Mouse (Mus musculus): ENCODE measurements around the gene Cenpn.

Cenpn gene

DNA sequence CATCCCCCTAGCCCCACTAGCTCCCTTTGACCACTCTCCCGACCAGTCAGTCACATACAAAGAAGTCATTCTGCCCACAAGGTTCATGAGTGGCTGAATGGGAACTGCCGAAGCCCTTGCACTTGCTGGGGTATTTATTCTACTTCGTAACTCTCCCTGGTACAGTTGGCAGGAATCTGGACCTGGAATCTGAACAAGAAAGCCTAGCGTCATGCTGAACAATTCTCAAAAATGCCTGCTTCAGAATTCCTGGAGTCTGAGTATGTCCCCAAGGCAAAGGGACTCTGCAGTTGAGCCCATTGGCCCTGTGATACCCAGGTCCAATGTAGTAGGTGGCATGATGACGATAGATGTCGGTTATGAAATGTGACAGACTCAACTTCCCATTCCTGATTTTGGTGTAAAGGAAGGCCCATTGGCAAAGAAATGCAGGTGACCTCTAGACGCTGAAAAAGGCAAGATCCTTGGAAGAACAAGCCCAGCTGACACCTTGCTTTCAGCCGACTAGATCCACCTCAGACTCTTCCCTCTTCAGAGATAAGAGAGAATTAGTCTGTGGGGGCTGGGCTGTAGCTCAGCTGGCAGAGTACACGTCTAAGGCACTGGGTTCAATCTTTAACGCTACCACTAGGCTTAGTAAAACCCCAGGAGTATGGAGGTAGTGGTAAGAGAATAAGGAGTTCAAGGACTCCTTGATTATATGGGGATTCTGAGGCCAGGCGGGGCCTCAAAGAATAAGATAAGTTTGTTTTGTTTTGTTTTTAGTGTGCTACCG lies 20.9 kb downstream of the Cenpn start:
- DNase-seq (ENCODE audit: low spot score) = no peak

- DNase-seq (ENCODE audit: low spot score) = peak; percentile 87
Measured at GRCm38 (mm10) chr8:116943161-116943554, 21.6 kb downstream of the Cenpn start, which contains the start of gene Atmin. TSS of gene Atmin (plus strand) at chr8:116943393.

- DNase-seq (ENCODE audit: low spot score) = peak; percentile 22
Measured at GRCm38 (mm10) chr8:116943555-116944384, 22.2 kb downstream of the Cenpn start.

DNA sequence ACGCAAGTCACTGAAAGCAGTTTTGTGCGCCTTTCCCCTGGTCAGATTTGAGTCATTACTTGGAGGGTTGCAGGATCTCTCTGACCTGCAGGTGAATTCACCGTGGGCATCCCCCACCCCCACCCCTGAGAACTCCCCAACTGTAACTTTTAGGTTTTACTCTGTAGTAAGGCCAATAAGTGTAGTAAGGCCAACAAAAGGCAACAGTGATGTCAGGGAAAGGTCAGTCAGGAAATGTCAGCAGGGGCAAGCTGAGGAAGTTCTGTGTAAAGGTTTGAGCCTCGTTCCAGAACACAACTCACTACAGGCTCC lies 22.8 kb downstream of the Cenpn start:
- no peak for DNase-seq (ENCODE audit: low spot score)

- no peak for DNase-seq (ENCODE audit: low spot score)
Measured at GRCm38 (mm10) chr8:116945169-116945910, 23.8 kb downstream of the Cenpn start.

GRCm38 (mm10) chr8:116946268-116946838 lies 24.8 kb downstream of the Cenpn start:
- no peak for DNase-seq (ENCODE audit: low spot score)

DNA sequence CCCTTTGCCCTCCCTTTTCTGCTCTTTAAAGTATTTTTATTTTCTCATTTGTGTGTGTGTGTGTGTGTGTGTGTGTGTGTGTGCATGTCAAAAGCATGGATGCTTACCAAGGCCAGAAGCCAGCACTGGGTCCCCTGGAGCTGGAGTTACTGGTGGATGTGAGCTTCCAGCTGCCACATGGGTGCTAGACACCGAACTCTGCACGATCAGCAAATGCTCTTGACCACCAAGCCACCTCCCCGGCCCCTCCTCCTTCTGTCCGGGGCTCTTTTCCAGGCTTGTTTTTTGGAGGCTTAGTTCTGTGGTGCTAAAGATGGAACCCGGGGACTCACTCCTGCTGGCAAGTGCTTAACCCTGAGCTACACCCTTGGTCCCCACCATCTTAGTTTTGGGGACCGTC lies 25.3 kb downstream of the Cenpn start:
- no peak for DNase-seq (ENCODE audit: low spot score)

GRCm38 (mm10) chr8:116947589-116947988 lies 26.1 kb downstream of the Cenpn start:
- DNase-seq (ENCODE audit: low spot score) = no peak

GRCm38 (mm10) chr8:116951369-116951768 lies 29.8 kb downstream of the Cenpn start:
- DNase-seq (ENCODE audit: low spot score) = no peak

- DNase-seq (ENCODE audit: low spot score) = no peak
Measured at GRCm38 (mm10) chr8:116951778-116952177, 30.2 kb downstream of the Cenpn start.

DNA sequence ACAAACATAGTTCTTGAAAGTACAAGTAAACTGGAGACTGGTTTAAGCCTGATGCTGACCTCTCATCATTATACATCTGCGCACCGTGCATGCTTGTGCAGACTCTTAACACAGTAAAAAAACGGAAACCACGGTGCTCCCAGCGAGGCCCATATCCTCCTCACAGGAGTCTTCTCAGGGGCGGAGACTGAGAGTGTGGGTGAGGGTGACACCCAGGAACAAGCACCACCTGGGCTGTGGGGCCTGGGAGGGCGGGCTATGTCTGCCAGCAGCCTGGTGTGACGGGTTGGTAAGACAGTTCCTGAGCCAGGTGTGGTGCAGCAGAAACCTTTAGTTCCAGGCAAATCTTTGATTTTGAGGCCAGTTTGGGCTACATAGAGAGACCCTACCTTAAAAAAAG lies 30.9 kb downstream of the Cenpn start:
- DNase-seq (ENCODE audit: low spot score) = no peak

DNA sequence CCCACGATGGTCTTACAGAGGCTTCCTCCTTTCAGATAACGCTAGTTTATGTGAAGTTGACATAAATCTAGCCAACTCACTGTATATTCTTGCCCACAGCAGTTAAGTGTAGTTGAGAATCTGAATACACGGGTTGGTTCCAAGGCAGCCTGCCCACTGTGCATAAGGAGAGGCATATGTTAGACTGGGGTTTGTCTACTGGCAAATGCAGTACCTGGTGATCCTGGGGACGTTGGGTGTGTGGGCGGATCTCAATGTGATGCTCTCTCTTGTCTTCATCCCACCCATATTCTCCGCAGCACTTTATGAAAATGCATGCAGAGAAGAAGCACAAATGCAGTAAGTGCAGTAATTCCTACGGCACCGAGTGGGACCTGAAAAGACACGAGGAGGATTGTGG lies 32.9 kb downstream of the Cenpn start:
- no peak for DNase-seq (ENCODE audit: low spot score)

DNA sequence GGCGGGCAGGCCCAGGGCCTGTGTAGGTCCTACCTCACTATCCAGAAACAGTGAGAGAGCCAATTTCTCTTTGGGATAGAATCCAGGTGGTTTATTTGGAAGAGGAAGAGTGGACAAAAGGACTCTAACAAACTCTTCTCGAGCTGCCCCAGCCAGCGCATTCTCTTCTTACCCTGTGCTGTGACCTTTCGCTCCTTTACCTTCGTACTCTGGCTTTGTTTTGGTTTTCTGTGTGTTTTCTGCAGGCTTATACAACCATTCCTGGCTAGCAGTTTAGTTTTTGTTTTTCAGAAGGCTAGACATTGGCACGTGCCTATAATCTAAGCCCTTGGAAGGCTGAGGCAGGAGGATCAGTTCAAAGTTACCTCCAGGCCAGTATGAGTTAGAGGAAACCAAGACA lies 48.0 kb downstream of the Cenpn start:
- DNase-seq (ENCODE audit: low spot score) = no peak

GRCm38 (mm10) chr8:116975066-116975465 lies 53.5 kb downstream of the Cenpn start:
- DNase-seq (ENCODE audit: low spot score) = no peak

- DNase-seq (ENCODE audit: low spot score) = no peak
Measured at GRCm38 (mm10) chr8:116975606-116976005, 54.1 kb downstream of the Cenpn start.

GRCm38 (mm10) chr8:116978052-116978451 lies 56.5 kb downstream of the Cenpn start:
- no peak for DNase-seq (ENCODE audit: low spot score)

DNA sequence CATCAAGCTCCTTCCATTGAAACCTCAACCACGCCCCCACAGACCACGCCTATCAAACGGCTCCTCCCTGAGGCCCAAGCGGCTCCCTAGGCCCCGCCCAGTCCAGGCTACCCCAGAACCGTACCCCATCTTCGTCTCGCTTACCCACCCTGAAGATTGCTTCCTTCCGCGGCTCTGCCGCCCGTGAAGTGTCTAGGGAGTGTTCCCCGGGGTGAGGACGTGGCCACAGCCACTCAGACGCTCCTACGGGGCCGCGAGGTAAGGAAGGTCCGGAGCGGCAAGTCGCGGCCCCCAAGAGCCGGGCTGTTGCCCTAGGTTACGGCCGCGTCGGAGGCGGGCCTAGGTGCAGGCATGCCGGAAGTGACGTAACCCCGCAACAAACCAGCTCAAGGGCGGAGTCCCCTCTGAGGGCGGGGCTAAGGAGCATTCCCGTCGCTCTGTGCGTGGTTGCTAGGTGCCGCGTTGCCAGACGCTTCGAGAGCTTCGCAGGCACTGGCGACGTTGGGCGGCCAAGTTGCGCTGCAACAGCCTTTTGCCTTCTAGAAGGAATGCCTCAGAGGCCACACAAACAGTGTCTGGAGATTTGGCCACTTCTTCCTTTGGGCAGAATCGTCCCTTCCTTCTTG lies 57.2 kb downstream of the Cenpn start, which contains the start of gene 1700030J22Rik:
Gene 1700030J22Rik, minus strand, starts transcription at position 329 of the 626 bp plus-strand sequence.
- DNase-seq (ENCODE audit: low spot score) = peak; percentile 98

GRCm38 (mm10) chr8:116980117-116980516 lies 58.6 kb downstream of the Cenpn start:
- peak; percentile 56 for DNase-seq (ENCODE audit: low spot score)

DNA sequence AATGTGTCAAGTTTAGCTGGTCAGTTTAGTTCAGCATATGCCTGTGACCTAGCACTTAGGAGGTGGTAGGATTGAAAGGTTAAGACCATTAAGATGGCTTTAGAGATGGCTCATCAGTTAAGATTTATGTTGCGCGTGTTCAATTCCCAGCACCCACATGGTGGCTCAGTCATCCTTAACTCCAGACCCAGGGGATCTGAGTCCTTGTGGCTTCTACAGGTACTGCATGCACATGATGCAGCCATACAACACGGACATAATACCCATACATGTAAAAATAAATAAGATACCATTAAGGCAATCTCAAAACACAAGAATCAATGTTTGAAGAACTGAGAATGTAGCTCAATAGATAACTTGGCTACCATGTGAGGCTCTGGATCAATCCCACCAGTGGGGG lies 68.3 kb downstream of the Cenpn start:
- DNase-seq (ENCODE audit: low spot score) = no peak
